8 mouse cellular contexts compared by ENCODE assay signal in genomic region chr11:50224671-50225530, GRCm38 (mm10). TPM values are rescaled to one million over a fixed set of nuclear protein-coding genes. Genes with fewer than 3 reads are reported as not detected.
DNase-seq lines count a peak whose midpoint lies in the region; ATAC-seq and TF ChIP-seq lines count a peak whose summit lies in the region.

No protein-coding gene starts in this region.

- peak; percentile 36 for TF ChIP-seq CTCF in left cerebral cortex, adult 2 months (IDR thresholded peaks at IDR 0.05)

- ATAC-seq in hindbrain, embryonic 12.5 days (ENCODE audit: low FRiP score): peak; percentile 83

- under 1% methylated on average over 70 of the region's 70 CpGs for WGBS in hindbrain, embryonic 12.5 days

- peak overlapping the region; percentile 99 for H3K9ac ChIP-seq in hindbrain, embryonic 12.5 days

- peaks cover 10% of the 10 kb centered on the region for H3K27me3 ChIP-seq in hindbrain, embryonic 12.5 days

- peak overlapping the region; percentile 84 for H3K4me2 ChIP-seq in hindbrain, embryonic 12.5 days (replicated peaks)

- no peaks in the 10 kb centered on the region for H3K36me3 ChIP-seq in hindbrain, embryonic 12.5 days

- intact Hi-C loops in left cerebral cortex, adult 2 months (cut with DNase I): loop anchor here (2.0 to 5.0 kb wide), 3 partner anchors 14 to 142 kb away; partner anchors contain the start of genes Mgat4b and Sqstm1

- no peaks in the 10 kb centered on the region for H3K9me3 ChIP-seq in hindbrain, embryonic 12.5 days (replicated peaks)

- peak; percentile 84 for DNase-seq in R1 (ENCODE audit: low read depth, low spot score)
- DNase-seq in cerebellum, adult 9-11 months: peak; percentile 90
- DNase-seq in frontal cortex, postnatal 14 days (ENCODE audit: low spot score in 2 of 2): peak; percentile 69 to 76
- DNase-seq in left cerebral cortex, adult 2 months (ENCODE audit: extremely low spot score in 1 of 2, low spot score in 2 of 2): peak; percentile 85 to 87
- DNase-seq in lung, postnatal 4 days: peak; percentile 90 to 92
- peak; percentile 89 for DNase-seq in right cerebral cortex, adult 18-20 months
- DNase-seq in urinary bladder, postnatal 10 days (ENCODE audit: low spot score): peak; percentile 55

- H3K27ac ChIP-seq in hindbrain, embryonic 12.5 days: peak overlapping the region; percentile 94
- H3K27ac ChIP-seq in left cerebral cortex, adult 2 months: peak overlapping the region; percentile 82

- H3K4me1 ChIP-seq in hindbrain, embryonic 12.5 days: peaks cover 52% of the 10 kb centered on the region

- peak overlapping the region; percentile 97 for H3K4me3 ChIP-seq in hindbrain, embryonic 12.5 days
- peak overlapping the region; percentile 85 for H3K4me3 ChIP-seq in left cerebral cortex, adult 2 months

RNA-seq across cellular contexts. Expression of gene Ltc4s, which starts 13.5 kb away (rescaled TPM):
- 0.61 and 1.3 TPM in 2 replicates for polyA plus RNA-seq in hindbrain, embryonic 12.5 days (2016; fragmentation: Nextera tagmentation; extraction: Ambion mirVana)
- 1 to 10 TPM; 5.9 to 8.7 TPM for total RNA-seq in left cerebral cortex, adult 2 months (2021)

RNA-seq across cellular contexts. Expression of gene Mgat4b, which starts 14.2 kb away (rescaled TPM):
- 45.1 and 52.8 TPM in 2 replicates for polyA plus RNA-seq in hindbrain, embryonic 12.5 days (2016; fragmentation: Nextera tagmentation; extraction: Ambion mirVana)
- total RNA-seq in left cerebral cortex, adult 2 months (2021): 10 to 100 TPM; 63.1 to 67.0 TPM

RNA-seq across cellular contexts. Expression of gene Sqstm1, which starts 14.3 kb away (rescaled TPM):
- 231 and 234 TPM in 2 replicates for polyA plus RNA-seq in hindbrain, embryonic 12.5 days (2016; fragmentation: Nextera tagmentation; extraction: Ambion mirVana)
- total RNA-seq in left cerebral cortex, adult 2 months (2021): 100 to 1,000 TPM; 474 to 490 TPM

RNA-seq across cellular contexts. Expression of gene Mrnip, which starts 50.7 kb away (rescaled TPM):
- 21.1 and 22.2 TPM in 2 replicates for polyA plus RNA-seq in hindbrain, embryonic 12.5 days (2016; fragmentation: Nextera tagmentation; extraction: Ambion mirVana)
- 10 to 100 TPM; 13.3 to 14.2 TPM for total RNA-seq in left cerebral cortex, adult 2 months (2021)

Comparison
In these comparisons a context has a peak if more than half of its experiments do, and no peak if none do; other contexts are left out.
1. Peak in every context shown above with its lines: DNase-seq, ATAC-seq, H3K4me3 ChIP-seq and H3K27ac ChIP-seq.